Mouse (Mus musculus): ENCODE results near the gene Lsm14a.
"Not testable (repeated sequence)": the region's sequence is repeated elsewhere in the genome, so short reads cannot be mapped to it uniquely, and the experiment has no call there.

The Lsm14a gene

DNA sequence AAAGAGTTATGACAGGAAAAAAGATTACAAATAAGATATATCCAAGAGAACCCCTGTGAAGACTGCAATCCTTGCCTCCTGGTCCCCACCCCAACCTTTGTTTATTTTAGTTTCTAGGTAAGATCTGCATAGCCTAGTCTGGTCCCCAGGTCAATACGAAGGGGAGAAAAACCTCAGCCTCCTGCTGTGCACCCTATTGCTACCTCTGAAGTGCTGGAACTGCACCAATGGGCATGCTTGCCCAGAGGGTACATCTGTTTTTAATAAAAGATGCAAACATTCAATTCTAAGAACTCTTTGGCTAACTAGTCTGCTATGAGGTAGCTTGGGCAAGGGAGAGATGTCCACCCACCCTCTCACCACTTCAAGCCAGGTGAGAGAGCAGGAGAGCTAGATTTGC is 19.2 kb downstream of the Lsm14a start:
- DNase-seq (ENCODE audit: low read depth, low spot score) = no peak

DNA sequence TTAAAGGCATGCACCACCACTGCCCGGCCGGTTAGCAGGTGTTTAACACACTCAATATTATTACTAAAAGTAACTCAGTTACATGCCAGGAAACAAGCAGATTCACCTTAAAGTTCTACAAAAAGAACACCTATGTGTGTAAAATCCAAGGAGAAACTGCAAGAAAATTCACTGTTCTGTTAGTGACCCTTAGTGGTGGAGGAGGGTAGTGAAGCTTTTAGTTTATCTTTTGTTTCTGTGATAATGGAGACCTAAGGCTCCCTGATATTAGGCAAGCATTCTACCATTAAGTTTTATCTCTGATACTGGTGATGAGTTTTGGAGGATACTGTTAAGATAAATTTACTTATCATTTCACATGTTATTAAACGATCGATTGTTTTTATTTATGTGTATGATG is 37.5 kb downstream of the Lsm14a start:
- no peak for DNase-seq (ENCODE audit: low read depth, low spot score)

DNA sequence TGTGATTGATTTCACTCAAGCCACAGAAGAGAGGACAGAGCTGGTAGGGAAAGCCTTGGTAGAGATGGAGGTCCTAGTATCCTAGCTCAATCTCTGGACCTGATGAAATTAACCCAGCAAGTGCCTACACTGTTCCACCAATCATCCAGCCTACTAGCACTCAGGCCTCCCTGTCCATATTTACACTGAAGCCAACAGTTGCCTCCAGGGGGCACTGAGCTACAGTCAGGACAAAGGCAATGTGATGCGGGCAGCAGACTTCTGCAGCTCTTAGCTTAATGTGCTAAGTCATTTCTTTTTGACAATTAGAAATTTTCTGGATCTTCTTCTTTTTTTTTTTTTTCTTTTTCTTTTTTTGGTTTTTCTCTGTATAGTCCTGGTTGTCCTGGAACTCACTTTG is 41.1 kb downstream of the Lsm14a start:
- peak; percentile 37 for DNase-seq (ENCODE audit: low read depth, low spot score)

DNA sequence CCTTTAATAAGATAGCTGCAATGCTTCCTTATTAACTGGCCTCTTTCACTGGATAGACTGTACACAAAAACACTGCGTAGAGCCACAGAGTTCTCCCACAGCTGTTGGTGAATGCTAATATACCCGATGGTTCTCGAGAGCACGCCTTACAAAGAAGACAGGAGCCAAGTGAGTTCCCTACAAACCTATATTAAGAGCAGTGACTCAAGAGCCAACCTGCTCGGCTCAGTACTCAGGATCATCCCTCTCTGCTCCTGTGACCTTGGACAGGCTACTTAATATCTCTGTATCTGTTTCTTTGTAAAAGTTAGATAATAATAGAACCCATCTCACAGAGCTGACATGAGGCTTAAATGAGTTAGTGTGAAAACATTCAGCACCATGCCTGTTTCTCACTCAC is 42.9 kb downstream of the Lsm14a start:
- DNase-seq (ENCODE audit: low read depth, low spot score) = no peak

DNA sequence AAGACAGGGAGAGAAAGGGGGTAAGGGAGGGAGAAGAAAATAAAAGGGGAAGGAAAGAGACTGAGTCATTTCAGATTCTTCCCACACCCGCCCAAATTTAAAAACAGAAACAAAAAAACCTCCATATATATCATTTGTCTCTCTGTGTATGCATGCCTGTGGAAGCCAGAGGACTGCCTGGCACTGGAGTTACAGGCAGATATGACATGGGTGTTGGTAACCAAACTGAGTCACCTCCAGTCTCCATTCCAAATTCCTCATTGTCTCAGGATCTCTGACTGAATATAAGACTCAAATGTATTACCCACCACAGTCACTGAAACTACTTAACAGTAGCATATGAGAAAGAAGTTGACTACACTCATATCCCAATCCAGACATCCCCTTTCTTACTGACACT is 45.1 kb downstream of the Lsm14a start:
- DNase-seq (ENCODE audit: low read depth, low spot score) = no peak

DNA sequence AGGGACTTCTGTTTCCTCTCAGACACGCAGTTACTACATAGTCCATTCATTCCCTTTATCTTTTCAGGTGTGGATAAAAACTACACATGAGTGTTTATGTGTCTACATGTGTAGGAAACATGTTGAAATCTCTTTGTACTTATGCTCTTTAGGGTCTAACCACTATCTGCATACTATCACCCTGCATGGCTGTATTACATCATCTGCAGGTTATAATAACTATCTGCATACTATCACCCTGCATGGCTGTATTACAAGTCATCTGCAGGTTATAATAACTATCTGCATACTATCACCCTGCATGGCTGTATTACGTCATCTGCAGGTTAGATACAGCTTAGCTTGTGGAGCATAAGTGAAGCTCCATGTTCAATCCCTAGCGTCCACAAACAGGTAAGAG is 46.1 kb downstream of the Lsm14a start:
- peak; percentile 18 for DNase-seq (ENCODE audit: low read depth, low spot score)

DNA sequence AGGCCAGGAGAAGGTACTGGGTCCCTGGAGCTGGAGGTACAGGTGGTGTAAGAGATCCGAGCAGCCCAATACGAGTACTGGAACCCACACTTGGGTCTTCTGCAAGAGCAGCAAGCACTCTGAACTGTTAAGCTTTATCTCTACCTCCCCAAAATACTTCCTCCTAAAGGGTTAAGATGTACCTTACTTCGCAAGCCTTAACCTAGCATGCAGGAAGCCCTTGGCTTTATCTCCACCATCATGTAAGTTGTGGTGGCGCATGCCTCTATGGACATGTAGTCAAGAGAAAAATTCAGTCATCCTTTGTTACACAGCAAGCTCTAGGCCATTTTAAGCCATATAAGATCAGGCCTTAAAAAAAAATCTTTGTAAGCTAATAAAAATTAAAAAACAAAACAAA is 46.6 kb downstream of the Lsm14a start:
- no peak for DNase-seq (ENCODE audit: low read depth, low spot score)

DNA sequence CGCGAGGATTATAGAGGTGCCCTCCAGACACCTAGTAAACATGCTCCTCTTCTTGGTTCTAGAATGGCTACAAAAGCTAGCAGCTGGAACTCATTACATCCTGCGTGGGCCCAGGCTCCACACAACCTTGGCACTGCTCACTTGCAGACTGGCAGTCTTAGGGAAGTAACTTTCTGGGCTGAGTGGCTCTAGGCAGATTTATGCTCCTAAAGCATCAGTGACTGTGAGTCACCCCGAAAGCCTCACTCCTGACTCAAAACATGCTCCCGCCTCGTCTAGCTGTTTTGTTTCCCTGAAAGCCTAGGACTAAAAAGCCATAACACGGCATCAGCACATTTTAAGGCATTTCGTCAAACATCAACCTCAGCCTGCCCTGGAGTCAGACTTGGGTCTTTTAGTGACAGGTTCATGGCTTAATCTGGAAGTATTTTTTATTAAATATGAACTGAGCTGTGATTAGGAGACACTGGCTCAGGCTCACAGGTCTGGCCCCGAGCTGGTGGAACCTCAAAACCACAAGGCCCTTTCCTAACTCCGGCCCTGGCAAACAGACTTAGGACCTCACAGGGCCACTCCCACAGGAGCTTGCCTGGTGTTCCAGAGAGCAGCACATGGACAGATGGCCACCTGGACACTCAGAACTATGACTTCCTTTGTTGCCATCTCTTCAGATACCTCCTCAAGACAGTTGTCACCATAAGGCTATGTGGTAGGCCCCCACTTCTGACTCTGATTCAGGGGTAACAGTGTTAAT is 50.9 kb downstream of the Lsm14a start:
- DNase-seq (ENCODE audit: low read depth, low spot score) = no peak

DNA sequence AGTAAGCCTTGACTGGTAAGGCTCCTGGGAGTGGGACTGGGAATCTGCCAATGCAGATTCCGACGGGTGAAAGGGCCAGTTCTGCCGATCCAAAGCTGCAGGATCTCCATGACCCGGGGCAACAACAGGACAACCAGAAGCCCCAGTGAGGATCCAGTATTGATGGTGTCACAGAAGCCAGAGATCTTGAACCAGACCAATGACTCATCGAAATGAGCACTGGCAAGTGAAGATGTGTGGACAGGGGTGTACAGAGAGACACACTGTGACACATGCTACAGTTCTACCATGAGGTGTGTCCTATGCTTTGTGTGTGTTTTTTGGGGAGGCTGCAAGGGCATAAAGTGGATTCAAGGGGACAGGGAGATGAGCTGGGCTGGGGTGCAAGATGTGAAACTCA is 52.3 kb downstream of the Lsm14a start:
- no peak for DNase-seq (ENCODE audit: low read depth, low spot score)

DNA sequence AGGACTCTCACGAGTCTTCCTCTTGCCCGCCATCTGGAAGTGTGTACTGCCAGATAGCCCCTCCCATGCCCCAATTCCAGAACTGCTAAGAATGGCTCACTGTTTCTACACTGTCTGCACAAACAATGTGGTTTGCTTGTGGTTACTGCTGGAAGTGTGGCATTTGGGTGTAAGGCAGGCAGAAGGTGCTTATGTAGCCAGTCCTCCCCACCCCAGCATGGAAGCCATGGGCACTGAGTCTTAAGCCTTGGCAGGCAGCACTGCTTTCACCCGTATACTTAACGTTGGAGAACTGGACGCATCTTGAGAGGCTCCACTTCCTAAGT is 54.0 kb downstream of the Lsm14a start:
- no peak for DNase-seq (ENCODE audit: low read depth, low spot score)

DNA sequence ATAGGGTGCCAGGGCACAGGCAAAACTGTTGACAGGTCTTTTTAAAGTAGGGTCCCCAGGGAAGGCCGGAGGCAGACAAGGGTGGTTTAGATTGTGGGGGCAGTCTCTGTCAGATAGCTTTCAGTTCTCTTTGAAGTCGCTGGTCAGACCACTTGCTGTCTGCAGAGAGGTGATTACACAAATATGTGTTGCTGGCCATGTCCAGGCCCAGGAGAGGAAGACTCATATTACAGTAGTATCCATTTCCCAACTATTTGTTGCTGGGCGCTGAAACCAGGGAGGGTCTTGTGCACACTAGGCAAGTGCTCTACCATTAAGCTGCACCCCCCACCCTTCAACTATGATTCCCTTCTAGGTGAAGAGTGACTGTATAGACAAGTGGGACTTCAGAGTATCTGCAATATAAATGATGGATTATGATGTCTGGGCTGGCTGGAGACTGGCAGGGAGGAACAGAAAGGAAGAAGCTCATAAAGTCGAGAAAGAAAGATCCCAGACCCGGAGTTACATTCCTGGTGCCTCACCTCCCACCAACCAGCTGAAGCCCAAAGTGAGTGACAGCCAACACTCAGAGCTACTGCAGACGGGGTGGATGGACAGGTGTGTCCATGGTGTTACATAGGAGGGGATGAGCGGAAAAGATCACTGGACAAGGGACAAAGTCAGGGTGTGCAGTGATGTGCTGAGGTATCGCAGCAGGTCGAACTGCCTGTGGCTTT is 54.5 kb downstream of the Lsm14a start:
- DNase-seq (ENCODE audit: low read depth, low spot score) = no peak

DNA sequence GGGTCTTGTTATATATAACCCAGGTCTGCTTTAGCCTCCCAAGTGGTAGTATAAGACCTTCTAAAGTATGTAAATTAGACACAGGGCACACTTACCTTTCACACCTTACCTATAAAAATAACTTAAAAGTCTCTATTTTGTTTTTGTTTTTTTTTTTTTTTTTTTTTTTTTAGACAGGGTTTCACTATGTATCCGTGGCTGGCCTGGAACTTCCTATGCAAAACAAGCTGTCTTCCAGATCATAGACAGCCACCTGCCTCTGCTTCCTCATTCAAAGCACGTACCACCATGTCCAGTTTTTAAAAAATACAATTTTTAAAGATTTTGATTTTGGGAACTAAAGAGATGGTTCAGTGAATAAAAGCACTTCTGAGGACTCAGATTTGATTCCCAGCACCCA is 55.8 kb downstream of the Lsm14a start:
- DNase-seq (ENCODE audit: low read depth, low spot score) = no peak

DNA sequence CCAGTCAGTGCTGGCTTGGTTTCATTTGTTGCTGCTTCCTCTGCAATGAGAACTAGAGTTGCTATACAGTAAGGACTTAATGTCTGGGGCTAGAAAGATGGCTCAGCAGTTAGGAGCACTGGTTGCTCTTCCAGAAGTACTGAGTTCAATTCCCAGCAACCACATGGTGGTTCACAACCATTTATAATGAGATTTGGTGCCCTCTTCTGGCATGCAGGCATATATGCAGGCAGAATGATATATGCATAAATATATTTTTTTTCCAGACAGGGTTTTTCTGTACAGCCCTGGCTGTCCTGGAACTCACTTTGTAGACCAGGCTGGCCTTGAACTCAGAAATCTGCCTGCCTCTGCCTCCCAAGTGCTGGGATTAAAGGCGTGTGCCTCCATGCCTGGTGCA is 56.6 kb downstream of the Lsm14a start:
- not testable (repeated sequence) for DNase-seq (ENCODE audit: low read depth, low spot score)

DNA sequence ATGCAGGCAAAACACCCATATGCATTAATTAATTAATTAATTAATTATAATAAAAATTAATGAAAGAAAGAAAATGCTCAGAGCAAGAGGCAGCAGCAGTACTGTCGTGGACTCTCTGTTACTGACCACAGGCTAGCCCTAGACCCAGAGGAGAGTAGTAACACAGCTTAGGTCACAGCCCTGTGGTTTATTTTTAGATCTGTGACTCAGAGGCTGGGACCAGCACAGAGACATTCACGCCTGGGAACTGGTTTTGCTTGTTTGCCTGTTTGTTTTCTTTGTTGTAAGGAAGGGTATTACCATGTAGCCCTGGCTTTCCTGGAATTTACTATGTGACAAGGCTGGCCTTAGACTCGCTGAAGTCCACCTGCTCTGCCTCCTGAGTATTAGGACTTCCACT is 65.6 kb downstream of the Lsm14a start:
- DNase-seq (ENCODE audit: low read depth, low spot score) = no peak

DNA sequence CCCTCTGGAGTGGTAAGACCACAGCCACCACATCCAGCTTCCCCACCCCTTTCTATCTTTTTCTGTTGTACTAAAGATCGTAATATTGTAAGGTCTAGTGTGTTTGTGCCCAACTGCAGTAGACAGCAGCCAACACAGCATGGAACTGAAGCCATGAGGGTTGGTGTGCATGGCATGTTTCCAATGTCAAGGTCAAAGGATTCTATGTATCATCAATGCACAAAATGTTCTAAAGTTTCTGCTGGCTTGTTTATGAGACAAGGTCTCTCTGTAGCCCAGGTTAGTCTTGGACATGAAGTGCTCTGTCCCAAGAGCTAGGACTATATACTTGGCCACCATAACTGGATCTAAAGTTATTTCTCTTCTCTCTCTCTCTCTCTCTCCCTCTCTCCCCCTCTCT is 68.3 kb downstream of the Lsm14a start:
- no peak for DNase-seq (ENCODE audit: low read depth, low spot score)

DNA sequence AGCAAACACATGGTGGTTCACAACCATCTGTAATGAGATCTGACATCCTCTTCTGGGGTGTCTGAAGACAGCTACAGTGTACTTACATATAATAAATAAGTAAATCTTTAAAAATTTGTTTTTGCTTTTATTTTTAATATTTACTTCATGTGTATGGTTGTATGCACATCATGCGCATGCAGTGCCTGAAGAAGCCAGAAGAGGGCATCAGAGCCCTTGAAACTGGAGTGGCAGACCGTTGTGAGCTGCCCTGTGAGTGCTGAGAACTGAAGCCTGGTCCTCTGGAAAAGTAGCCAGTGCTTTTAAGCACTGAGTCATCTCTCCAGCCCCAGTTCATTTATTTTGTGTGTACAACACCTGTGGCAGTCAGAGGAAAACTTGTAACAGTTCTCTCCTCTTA is 69.1 kb downstream of the Lsm14a start:
- DNase-seq (ENCODE audit: low read depth, low spot score) = no peak

DNA sequence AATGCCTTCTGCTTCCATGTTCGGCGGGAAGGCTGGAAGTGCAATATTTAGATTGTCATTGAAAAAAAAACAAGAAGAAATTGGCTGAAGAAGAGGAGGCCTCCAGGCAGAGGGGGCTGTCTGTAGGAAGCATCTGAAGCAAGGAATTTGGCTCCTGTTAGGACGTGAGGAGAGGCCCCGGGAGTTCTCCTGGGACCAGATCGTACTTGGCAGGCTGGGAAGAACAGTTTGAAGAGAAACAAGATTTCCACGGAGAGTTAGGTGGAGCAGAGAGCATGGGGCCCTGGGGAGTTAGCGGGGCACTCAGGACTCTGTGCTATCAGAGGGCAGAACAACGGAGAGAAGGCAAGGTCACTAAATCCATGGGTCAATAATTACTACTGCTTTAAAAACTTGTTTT is 69.8 kb downstream of the Lsm14a start:
- no peak for DNase-seq (ENCODE audit: low read depth, low spot score)

DNA sequence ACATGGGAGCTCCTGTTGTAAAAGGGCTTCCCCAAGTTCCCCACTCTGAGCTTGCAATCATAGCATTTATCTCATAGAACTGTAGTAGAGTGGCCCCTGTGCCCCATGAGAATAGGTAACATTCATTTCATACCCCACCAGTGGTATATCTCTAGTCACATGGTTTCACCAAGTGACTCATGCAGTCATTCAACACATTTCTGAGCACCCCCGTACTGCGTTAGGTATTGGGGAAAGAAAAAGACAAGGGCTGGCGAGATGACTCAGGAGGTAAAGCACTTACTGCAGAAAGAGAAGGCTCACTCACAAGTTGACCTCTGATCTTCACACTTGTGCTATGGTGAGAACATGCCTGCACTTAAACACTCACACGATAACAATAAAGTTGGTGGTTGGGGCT is 71.2 kb downstream of the Lsm14a start:
- DNase-seq (ENCODE audit: low read depth, low spot score) = no peak

DNA sequence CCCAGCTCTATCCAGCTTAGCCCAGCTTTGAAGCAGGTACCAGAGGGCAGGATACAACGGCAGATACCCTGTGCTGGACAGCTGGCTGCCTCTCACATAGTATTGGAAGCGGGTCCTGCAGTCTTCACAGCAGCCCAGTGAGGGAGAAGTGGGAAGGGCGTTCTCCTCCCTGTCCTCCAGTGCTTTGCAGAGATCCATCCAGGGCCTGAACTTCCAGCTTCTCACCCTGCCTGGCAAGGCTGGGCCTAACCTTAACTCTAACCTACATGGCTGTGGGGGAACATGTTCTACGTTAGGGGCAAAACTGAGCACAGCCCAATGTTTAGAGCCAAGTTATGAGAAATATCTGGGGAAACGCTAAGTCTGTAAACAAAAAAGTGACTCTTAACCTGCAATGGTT is 72.0 kb downstream of the Lsm14a start:
- DNase-seq (ENCODE audit: low read depth, low spot score) = no peak

DNA sequence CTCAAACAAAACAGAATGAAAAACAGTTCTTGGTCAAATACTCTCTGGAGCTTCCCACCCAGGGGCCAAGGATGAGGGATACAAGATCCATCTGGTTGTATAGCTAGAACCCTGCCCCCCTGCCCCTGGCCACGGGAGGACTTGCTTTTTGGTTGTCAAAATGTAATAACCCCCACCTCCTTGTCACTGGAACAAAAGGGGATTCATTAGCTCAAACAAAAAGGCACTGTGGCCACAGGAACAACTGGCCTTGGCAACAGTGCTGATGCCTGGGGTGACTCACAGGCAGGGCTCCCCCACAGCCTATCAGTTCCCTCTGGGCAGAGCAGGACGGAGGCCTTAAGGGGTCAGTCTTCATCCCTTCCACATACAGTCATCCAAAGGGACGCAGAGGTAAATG is 73.2 kb downstream of the Lsm14a start:
- no peak for DNase-seq (ENCODE audit: low read depth, low spot score)

DNA sequence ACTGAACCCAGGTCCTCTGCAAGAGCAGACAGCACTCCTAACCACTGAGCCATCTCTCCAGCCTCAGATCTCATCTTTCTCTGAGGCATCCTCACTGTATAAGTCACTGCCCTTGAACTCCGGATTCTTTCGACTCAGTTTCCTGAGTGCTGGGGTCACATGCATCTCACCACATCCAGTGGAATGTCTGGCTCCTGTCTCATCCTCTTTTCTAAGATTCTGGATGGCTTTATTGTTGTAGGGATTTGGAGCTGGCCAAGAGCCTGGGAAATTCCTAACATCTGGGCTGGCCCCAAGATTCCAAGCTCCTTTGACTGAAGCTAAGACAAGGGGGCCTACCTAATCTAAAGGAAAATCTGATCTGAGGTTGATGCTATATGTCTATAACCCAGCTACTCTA is 74.0 kb downstream of the Lsm14a start:
- DNase-seq (ENCODE audit: low read depth, low spot score) = no peak

DNA sequence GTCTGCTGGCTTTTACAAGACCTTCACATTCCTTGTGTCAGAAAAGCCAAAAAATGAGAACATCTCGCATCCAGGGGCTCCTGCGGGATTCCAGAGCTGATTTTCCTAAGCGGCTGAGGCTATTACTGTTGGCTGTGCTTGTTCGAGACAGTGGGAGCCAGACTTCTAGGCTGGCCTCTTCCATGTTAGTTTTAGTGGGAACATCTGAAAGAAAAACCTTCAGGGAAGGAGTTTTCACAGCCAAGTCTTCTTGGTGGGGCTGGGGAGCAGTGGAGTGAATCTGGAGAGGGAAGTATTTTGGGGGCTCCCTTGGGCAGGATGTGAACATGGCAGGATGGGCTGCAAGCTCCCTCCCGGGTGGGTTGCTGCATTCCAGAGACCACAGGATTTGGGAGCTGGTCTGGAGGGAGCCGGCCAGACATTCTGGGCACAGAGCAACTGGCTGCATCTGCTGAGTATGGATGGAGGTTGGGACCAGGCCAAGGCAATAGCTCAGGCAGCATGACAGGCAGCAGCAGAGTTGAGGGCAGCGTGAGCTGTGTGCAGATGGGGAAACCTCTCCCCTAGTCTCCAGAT is 75.1 kb downstream of the Lsm14a start:
- DNase-seq (ENCODE audit: low read depth, low spot score) = no peak

DNA sequence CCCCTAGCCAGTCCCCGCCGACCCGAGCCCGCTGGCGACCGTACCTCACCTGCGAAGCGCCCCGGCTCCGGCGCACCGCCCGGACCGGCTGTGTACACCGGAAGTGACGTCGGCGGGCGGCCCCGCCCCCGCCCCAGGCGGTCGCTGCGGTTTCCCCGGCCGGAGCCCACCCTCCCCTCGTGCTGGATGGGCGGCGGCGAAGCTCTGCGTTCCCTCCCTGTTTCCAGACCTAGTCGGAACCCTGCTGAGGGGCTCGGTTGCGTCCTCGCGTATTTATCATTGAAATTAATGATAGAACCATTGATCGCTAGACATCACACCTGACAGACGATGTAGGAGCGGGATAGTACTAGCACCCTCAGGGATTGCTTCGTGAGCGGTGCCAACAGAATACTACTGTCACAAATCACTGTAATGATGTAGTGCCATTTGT is 79.7 kb downstream of the Lsm14a start, which contains the start of gene 4931406P16Rik:
4931406P16Rik (minus strand) TSS at position 109 of the 433 bp plus-strand sequence.
- peak; percentile 82 for DNase-seq (ENCODE audit: low read depth, low spot score)
